In genomic region chr9:44799958-44800324, GRCm38 (mm10) we compare ENCODE assay signal across 8 mouse cellular contexts. TPM values are rescaled to one million over a fixed set of nuclear protein-coding genes. Genes with fewer than 3 reads are reported as not detected.
DNase-seq lines count a peak whose midpoint lies in the region; ATAC-seq and TF ChIP-seq lines count a peak whose summit lies in the region.

No protein-coding gene starts in this region.

- H3K27ac ChIP-seq in lung, postnatal 0 days (ENCODE audit: low read length): no peak overlapping the region
- no peak overlapping the region for H3K27ac ChIP-seq in forebrain, embryonic 13.5 days
- H3K27ac ChIP-seq in limb, embryonic 15.5 days: no peak overlapping the region
- H3K27ac ChIP-seq in stomach, embryonic 14.5 days (ENCODE audit: low read length): peak overlapping the region; percentile 6; the same call in 1 of the 2 replicates

- 38% methylated on average over 9 of the region's 9 CpGs for whole genome bisulfite sequencing in lung, postnatal 0 days
- 41% methylated on average over 9 of the region's 9 CpGs for WGBS in forebrain, embryonic 13.5 days
- WGBS in limb, embryonic 15.5 days: 43% methylated on average over 9 of the region's 9 CpGs
- 39% methylated on average over 9 of the region's 9 CpGs for WGBS in stomach, embryonic 14.5 days

- no peak for DNase-seq in lung, postnatal 0 days (ENCODE audit: low spot score)
- no peak for DNase-seq in lung, postnatal 25 days (ENCODE audit: low spot score)
- no peak for DNase-seq in spleen, postnatal 10 days (ENCODE audit: low spot score in 2 of 2)
- no peak for DNase-seq in right cerebral cortex, postnatal 4 days
- DNase-seq in kidney, adult 8-10 months: no peak

- no peaks in the 10 kb centered on the region for H3K27me3 ChIP-seq in lung, postnatal 0 days (replicated peaks; ENCODE audit: insufficient read depth, low read length)
- peaks cover 24% of the 10 kb centered on the region for H3K27me3 ChIP-seq in forebrain, embryonic 13.5 days
- H3K27me3 ChIP-seq in limb, embryonic 15.5 days: peaks cover 17% of the 10 kb centered on the region
- H3K27me3 ChIP-seq in stomach, embryonic 14.5 days (ENCODE audit: control insufficient read depth, insufficient read depth, low read length): no peaks in the 10 kb centered on the region

- 0 out of 2 replicates have a peak, but pooled peaks cover 4% of the 10 kb centered on the region for H3K36me3 ChIP-seq in lung, postnatal 0 days (ENCODE audit: insufficient read depth, low read length)
- peaks cover 5% of the 10 kb centered on the region for H3K36me3 ChIP-seq in forebrain, embryonic 13.5 days (ENCODE audit: poor library complexity, severe bottlenecking)
- H3K36me3 ChIP-seq in limb, embryonic 15.5 days: peaks cover 4% of the 10 kb centered on the region
- peaks cover 2% of the 10 kb centered on the region for H3K36me3 ChIP-seq in stomach, embryonic 14.5 days (ENCODE audit: control insufficient read depth, insufficient read depth, low read length)

- no peak for TF ChIP-seq CTCF in lung, postnatal 0 days (IDR thresholded peaks at IDR 0.05)

- H3K4me2 ChIP-seq in lung, postnatal 0 days (replicated peaks; ENCODE audit: low read depth, low read length): peak overlapping the region; percentile 93
- H3K4me2 ChIP-seq in forebrain, embryonic 13.5 days: peak overlapping the region; percentile 98
- H3K4me2 ChIP-seq in limb, embryonic 15.5 days: peak overlapping the region; percentile 98
- peak overlapping the region; percentile 86 for H3K4me2 ChIP-seq in stomach, embryonic 14.5 days (replicated peaks; ENCODE audit: low read depth, low read length)

- no peaks in the 10 kb centered on the region for H3K9me3 ChIP-seq in lung, postnatal 0 days (ENCODE audit: low read length)
- H3K9me3 ChIP-seq in forebrain, embryonic 13.5 days (replicated peaks): no peaks in the 10 kb centered on the region
- H3K9me3 ChIP-seq in limb, embryonic 15.5 days: no peaks in the 10 kb centered on the region
- H3K9me3 ChIP-seq in stomach, embryonic 14.5 days (ENCODE audit: control insufficient read depth, low read depth, low read length): no peaks in the 10 kb centered on the region

- TF ChIP-seq EP300 in lung, postnatal 0 days (IDR thresholded peaks at IDR 0.05): no peak

- peak overlapping the region; percentile 51 for H3K4me3 ChIP-seq in lung, postnatal 0 days (ENCODE audit: low read depth, low read length)
- H3K4me3 ChIP-seq in forebrain, embryonic 13.5 days: peak overlapping the region; percentile 64
- peak overlapping the region; percentile 64 for H3K4me3 ChIP-seq in limb, embryonic 15.5 days
- H3K4me3 ChIP-seq in stomach, embryonic 14.5 days (ENCODE audit: low read depth, low read length): peak overlapping the region; percentile 47

- ATAC-seq in lung, postnatal 0 days: no peak
- ATAC-seq in forebrain, embryonic 13.5 days: no peak
- no peak for ATAC-seq in limb, embryonic 15.5 days (ENCODE audit: insufficient number of reproducible peaks, low FRiP score, low TSS enrichment, low read depth)
- ATAC-seq in stomach, embryonic 14.5 days (ENCODE audit: insufficient number of reproducible peaks, insufficient read depth, low FRiP score, low read depth): no peak

- peaks cover 4% of the 10 kb centered on the region; the same call in 1 of the 2 replicates for H3K4me1 ChIP-seq in lung, postnatal 0 days (ENCODE audit: insufficient read depth, low read depth, low read length)
- peaks cover 17% of the 10 kb centered on the region for H3K4me1 ChIP-seq in forebrain, embryonic 13.5 days
- peaks cover 20% of the 10 kb centered on the region for H3K4me1 ChIP-seq in limb, embryonic 15.5 days
- H3K4me1 ChIP-seq in stomach, embryonic 14.5 days (ENCODE audit: control insufficient read depth, insufficient read depth, low read length): no peaks in the 10 kb centered on the region

- no peak overlapping the region for H3K9ac ChIP-seq in lung, postnatal 0 days (replicated peaks; ENCODE audit: low read depth)
- H3K9ac ChIP-seq in forebrain, embryonic 13.5 days: peak overlapping the region; percentile 76
- H3K9ac ChIP-seq in limb, embryonic 15.5 days: no peak overlapping the region
- H3K9ac ChIP-seq in stomach, embryonic 14.5 days (replicated peaks; ENCODE audit: low read depth, low read length): no peak overlapping the region

RNA-seq across cellular contexts. Expression of gene Tmem25, which starts 0.8 kb away (rescaled TPM):
- 0.91 and 1.0 TPM in 2 replicates for polyA plus RNA-seq in lung, postnatal 0 days (2015; fragmentation: Nextera tagmentation; extraction: Ambion mirVana)
- polyA plus RNA-seq in forebrain, embryonic 13.5 days (2015; fragmentation: Nextera tagmentation; extraction: Ambion mirVana): 3.9 and 4.8 TPM in 2 replicates
- 2.3 and 2.6 TPM in 2 replicates for polyA plus RNA-seq in limb, embryonic 15.5 days (2015; fragmentation: Nextera tagmentation; extraction: Ambion mirVana)
- polyA plus RNA-seq in stomach, embryonic 14.5 days (2014; fragmentation: Nextera tagmentation; extraction: Ambion mirVana): 3.2 and 3.5 TPM in 2 replicates

RNA-seq across cellular contexts. Expression of gene Ttc36, which starts 2.9 kb away (rescaled TPM):
- polyA plus RNA-seq in lung, postnatal 0 days (2015; fragmentation: Nextera tagmentation; extraction: Ambion mirVana): 12.9 and 15.1 TPM in 2 replicates
- polyA plus RNA-seq in forebrain, embryonic 13.5 days (2015; fragmentation: Nextera tagmentation; extraction: Ambion mirVana): 0.60 TPM in 1 of 2 replicates, not detected in the other
- polyA plus RNA-seq in limb, embryonic 15.5 days (2015; fragmentation: Nextera tagmentation; extraction: Ambion mirVana): 0.56 and 0.65 TPM in 2 replicates
- polyA plus RNA-seq in stomach, embryonic 14.5 days (2014; fragmentation: Nextera tagmentation; extraction: Ambion mirVana): 0.42 and 1.7 TPM in 2 replicates

RNA-seq across cellular contexts. Expression of gene Ift46, which starts 32.2 kb away (rescaled TPM):
- polyA plus RNA-seq in lung, postnatal 0 days (2015; fragmentation: Nextera tagmentation; extraction: Ambion mirVana): 81.4 and 91.7 TPM in 2 replicates
- 154 and 164 TPM in 2 replicates for polyA plus RNA-seq in forebrain, embryonic 13.5 days (2015; fragmentation: Nextera tagmentation; extraction: Ambion mirVana)
- polyA plus RNA-seq in limb, embryonic 15.5 days (2015; fragmentation: Nextera tagmentation; extraction: Ambion mirVana): 106 and 117 TPM in 2 replicates
- polyA plus RNA-seq in stomach, embryonic 14.5 days (2014; fragmentation: Nextera tagmentation; extraction: Ambion mirVana): 105 and 119 TPM in 2 replicates

RNA-seq across cellular contexts. Expression of gene Arcn1, which starts 32.3 kb away (rescaled TPM):
- polyA plus RNA-seq in lung, postnatal 0 days (2015; fragmentation: Nextera tagmentation; extraction: Ambion mirVana): 92.3 and 104 TPM in 2 replicates
- polyA plus RNA-seq in forebrain, embryonic 13.5 days (2015; fragmentation: Nextera tagmentation; extraction: Ambion mirVana): 132 and 137 TPM in 2 replicates
- 221 and 223 TPM in 2 replicates for polyA plus RNA-seq in limb, embryonic 15.5 days (2015; fragmentation: Nextera tagmentation; extraction: Ambion mirVana)
- polyA plus RNA-seq in stomach, embryonic 14.5 days (2014; fragmentation: Nextera tagmentation; extraction: Ambion mirVana): 202 and 209 TPM in 2 replicates
